Mouse (Mus musculus) lung, embryonic 16.5 days (tissue): ENCODE measurements around the gene Prps1l1. TPM values are rescaled to one million over a fixed set of nuclear protein-coding genes. Genes with fewer than 3 reads are reported as not detected.

ENCODE experiments used
- ATAC-seq: fragments of 200-750 bp; cut with Nextera tagmentation; 2 replicates; pipeline ENCODE4 v1.8.0; 2017; ENCODE audit warnings: low read depth, mild to moderate bottlenecking, moderate library complexity
- H3K27ac ChIP-seq: fragments of 300-500 bp; sonication (generic); 2 replicates; pipeline ENCODE4 v1.5.1; 2014; ENCODE audit warnings: mild to moderate bottlenecking, control low read depth, low read length
- H3K27me3 ChIP-seq: fragments of 300-500 bp; sonication (generic); 2 replicates; pipeline ENCODE4 v1.6.1; 2014; ENCODE audit warnings: low read depth, low read length, mixed read lengths; ENCODE audit not compliant: control insufficient read depth, insufficient read depth
- H3K36me3 ChIP-seq: fragments of 300-500 bp; sonication (generic); 2 replicates; pipeline ENCODE4 v1.6.1; 2014; ENCODE audit warnings: low read length; ENCODE audit not compliant: control insufficient read depth, insufficient read depth
- H3K4me1 ChIP-seq: fragments of 300-500 bp; sonication (generic); replicated peaks from 2 replicates; pipeline ENCODE4 v1.6.1; 2014; ENCODE audit warnings: low read length, mixed read lengths; ENCODE audit not compliant: control insufficient read depth, insufficient read depth
- H3K4me2 ChIP-seq: fragments of 300-500 bp; sonication (generic); 2 replicates; pipeline ENCODE4 v1.6.1; 2014; ENCODE audit warnings: low read depth, low read length, control low read depth
- H3K4me3 ChIP-seq: fragments of 300-500 bp; sonication (generic); 2 replicates; pipeline ENCODE4 v1.5.1; 2014; ENCODE audit warnings: mild to moderate bottlenecking, low read length, control low read depth
- H3K9ac ChIP-seq: fragments of 300-500 bp; sonication (generic); 2 replicates; pipeline ENCODE4 v1.6.1; 2014; ENCODE audit warnings: low read length, control low read depth
- H3K9me3 ChIP-seq: fragments of 300-500 bp; sonication (generic); 2 replicates; pipeline ENCODE4 v1.6.1; 2016; ENCODE audit warnings: low read length; ENCODE audit not compliant: control insufficient read depth
- WGBS: fragments of 180-500 bp; shearing (Covaris S2); extraction: QIAGEN DNeasy Blood & Tissue Kit; methylation state at CpG from one replicate; pipeline ENCODE4 v1.1.7; 2014; 5-methylcytosine and 5-hydroxymethylcytosine counted together
- polyA plus RNA-seq: library from polyadenylated mRNA; unstranded; fragments of >200 nt; fragmentation: Nextera tagmentation; extraction: Ambion mirVana; gene quantifications from 2 replicates; pipeline ENCODE4 v1.2.1, GENCODE M21; 2015

Prps1l1 gene
- not detected in 2 replicates for polyA plus RNA-seq

DNA sequence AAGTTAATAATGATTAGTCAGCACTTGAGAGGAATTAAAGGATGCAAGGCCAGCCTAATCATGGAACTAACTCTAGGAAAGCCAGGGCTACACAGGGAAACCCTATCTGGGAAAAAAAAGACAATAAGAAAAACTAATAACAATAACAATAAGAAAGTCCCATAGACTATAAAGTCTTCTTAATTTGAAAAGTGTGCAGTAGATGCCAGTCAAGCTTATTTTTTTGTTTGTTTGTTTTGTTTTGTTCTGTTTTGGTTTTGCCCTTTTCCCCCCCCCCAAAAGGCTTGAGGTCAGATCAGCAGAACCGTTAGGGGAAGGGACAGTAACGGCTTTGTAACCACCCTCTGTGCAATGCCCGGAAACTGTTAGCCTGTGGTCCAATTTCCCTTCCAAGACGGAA, at the start of gene Prps1l1:
Gene Prps1l1 (plus strand): TSS at position 301 of the 400 bp plus-strand sequence.
- no peaks in the 10 kb centered on the region for H3K27me3 ChIP-seq
- no peak for ATAC-seq
- H3K4me3 ChIP-seq: no peak within 1 kb of the TSS
- WGBS: 86% methylated on average over 4 of the region's 4 CpGs
- no peak within 1 kb of the TSS for H3K27ac ChIP-seq
- no peak within 1 kb of the TSS for H3K9ac ChIP-seq
- no peaks in the 10 kb centered on the region for H3K4me1 ChIP-seq
- H3K9me3 ChIP-seq: no peaks in the 10 kb centered on the region
- no peaks in the 10 kb centered on the region for H3K36me3 ChIP-seq
- no peak within 1 kb of the TSS for H3K4me2 ChIP-seq

DNA sequence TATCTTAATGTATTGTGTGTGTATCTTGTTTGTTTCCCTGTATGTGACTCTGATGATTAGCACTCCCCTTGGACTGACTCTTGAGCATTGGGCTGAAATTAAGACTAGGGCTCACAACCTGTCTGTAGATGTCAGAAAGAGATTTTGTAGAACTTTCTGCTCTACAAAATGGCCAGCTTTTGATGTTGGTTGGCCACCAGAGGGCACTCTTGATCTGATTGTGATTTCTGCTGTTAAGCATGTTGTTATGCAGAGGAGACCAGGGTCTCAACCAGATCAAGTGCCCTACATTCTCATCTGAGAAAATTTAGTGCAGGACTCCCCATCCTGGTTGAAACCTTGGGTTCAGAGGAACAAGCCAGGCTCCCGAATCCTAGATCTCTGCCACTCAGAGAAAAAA, 46.6 kb upstream of the Prps1l1 start:
- H3K36me3 ChIP-seq: no peaks in the 10 kb centered on the region
- H3K9ac ChIP-seq: no peak overlapping the region
- no peak for ATAC-seq
- no peak overlapping the region for H3K4me3 ChIP-seq
- peaks cover 7% of the 10 kb centered on the region; the same call in 1 of the 2 replicates for H3K9me3 ChIP-seq
- H3K4me1 ChIP-seq: no peaks in the 10 kb centered on the region
- no peaks in the 10 kb centered on the region for H3K27me3 ChIP-seq
- WGBS: 94% methylated on average over 1 of the region's 1 CpGs
- H3K27ac ChIP-seq: no peak overlapping the region
- no peak overlapping the region for H3K4me2 ChIP-seq

DNA sequence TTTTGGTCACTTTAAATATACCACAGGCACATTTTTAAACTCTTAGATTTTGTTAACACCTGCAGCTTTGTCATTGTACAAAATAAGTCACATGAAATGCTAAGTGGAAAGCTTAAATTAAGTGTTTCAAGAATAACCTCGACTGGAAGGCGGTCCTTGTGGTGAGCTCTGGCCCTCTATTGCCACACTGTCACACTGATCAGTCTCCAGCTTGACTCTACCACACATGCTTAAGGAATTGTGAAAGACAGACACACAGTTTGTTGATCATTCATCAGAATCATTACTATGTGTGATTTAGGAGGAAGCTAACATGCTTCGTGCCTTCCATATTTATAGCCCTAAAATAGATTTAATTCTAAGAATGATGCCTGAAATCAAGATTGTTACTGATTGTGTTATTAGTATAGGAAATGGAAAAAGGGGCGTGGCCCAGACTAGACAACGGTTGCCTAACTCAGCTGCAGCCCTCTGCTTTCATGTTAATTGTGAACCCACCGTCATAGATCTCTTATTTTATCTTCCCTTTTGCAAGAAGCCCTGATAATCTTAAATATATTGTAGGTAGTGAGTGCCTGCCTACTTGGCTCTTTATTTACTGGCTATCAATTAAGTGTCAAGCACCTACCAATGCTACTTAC, 35.4 kb upstream of the Prps1l1 start:
- Histone ChIP-seq H3K27ac (no peak overlapping the region), H3K4me2 (no peak overlapping the region), H3K4me3 (no peak overlapping the region), H3K4me1 (no peaks in the 10 kb centered on the region), H3K9ac (no peak overlapping the region), H3K27me3 (no peaks in the 10 kb centered on the region), H3K36me3 (no peaks in the 10 kb centered on the region), H3K9me3 (no peaks in the 10 kb centered on the region)
- no peak for ATAC-seq
- WGBS: 54% methylated on average over 6 of the region's 6 CpGs

DNA sequence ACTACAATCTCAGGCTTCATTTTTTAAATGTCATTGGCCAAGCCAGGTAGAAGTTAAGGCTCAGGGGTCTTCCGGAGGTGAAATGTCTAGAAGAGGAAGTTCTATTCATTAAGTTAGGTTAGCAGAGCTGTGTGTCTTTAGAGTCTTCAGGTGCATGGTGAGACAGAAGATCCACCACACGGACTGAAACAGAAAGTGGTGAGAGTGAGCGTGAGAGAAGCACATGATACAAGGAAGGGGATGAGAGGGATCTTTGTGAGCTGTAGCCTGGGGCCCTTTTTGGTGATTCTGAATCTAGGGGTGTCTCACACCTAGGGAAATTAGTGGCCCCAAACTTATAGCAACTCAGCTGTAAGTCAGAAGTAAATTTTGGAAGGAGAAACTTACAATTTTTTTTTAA, 8.6 kb upstream of the Prps1l1 start:
- Histone ChIP-seq H3K27ac (no peak overlapping the region), H3K36me3 (no peaks in the 10 kb centered on the region), H3K4me3 (no peak overlapping the region), H3K9ac (no peak overlapping the region), H3K9me3 (no peaks in the 10 kb centered on the region), H3K4me1 (no peaks in the 10 kb centered on the region), H3K27me3 (no peaks in the 10 kb centered on the region), H3K4me2 (no peak overlapping the region)
- ATAC-seq: no peak
- 85% methylated on average over 3 of the region's 3 CpGs for WGBS

DNA sequence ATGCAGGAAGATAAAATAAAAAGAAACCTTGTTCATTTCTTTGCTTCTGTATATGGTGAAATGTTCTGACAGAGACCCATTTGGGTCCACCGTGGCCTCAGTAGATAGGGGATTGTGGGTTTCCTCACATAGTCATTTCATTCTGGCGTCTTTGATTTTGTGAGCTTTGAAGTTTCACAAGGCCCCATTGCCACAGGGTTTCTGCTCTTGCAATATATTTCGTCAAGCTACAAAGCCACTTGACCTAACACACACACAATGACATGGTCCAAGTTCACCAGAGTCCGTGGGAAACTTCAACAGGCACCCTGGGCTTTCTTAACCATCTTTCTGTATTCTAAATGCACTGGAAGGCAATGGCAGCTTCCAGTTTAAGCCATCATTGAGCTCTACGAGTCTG, 1.3 kb downstream of the Prps1l1 start:
- Histone ChIP-seq H3K9me3 (no peaks in the 10 kb centered on the region), H3K36me3 (no peaks in the 10 kb centered on the region), H3K27me3 (no peaks in the 10 kb centered on the region), H3K4me3 (no peak overlapping the region), H3K9ac (no peak overlapping the region), H3K4me1 (no peaks in the 10 kb centered on the region), H3K4me2 (no peak overlapping the region), H3K27ac (no peak overlapping the region)
- WGBS: 80% methylated on average over 5 of the region's 5 CpGs
- ATAC-seq: no peak

DNA sequence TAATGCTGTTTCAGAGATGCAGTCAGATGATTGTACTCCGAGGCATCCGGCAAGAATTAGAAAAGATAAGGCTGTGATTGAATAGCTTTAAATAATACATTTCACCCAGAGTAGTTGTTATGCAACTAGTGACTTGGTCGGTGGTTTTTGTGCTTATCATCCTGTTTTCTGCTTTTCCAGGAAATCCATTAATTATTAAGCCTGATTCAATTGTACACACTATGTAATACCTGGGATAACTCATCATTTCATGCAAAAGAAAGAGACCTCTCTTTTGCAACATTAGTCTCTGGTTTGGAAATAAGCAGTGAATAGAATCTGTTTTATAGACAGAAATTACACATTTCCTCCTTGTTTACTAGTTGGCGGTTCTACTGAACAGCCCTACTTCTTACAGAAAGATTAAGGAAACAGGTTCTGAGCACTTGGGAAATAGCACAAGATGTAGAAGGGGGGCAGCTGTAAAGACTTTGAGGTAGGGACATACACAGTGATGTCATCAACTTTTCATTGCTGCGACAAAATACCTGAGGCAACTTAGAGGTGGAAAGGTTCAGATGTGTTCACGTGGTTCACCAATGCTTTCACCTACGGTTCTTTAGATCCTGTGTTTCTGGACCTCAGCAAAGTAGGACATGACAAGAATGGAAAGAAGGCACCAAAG, 5.1 kb downstream of the Prps1l1 start:
- no peak overlapping the region for H3K27ac ChIP-seq
- H3K27me3 ChIP-seq: no peaks in the 10 kb centered on the region
- WGBS: 71% methylated on average over 7 of the region's 7 CpGs
- no peak overlapping the region for H3K4me2 ChIP-seq
- ATAC-seq: no peak
- H3K9ac ChIP-seq: no peak overlapping the region
- no peak overlapping the region for H3K4me3 ChIP-seq
- H3K9me3 ChIP-seq: no peaks in the 10 kb centered on the region
- H3K36me3 ChIP-seq: no peaks in the 10 kb centered on the region
- no peaks in the 10 kb centered on the region for H3K4me1 ChIP-seq

DNA sequence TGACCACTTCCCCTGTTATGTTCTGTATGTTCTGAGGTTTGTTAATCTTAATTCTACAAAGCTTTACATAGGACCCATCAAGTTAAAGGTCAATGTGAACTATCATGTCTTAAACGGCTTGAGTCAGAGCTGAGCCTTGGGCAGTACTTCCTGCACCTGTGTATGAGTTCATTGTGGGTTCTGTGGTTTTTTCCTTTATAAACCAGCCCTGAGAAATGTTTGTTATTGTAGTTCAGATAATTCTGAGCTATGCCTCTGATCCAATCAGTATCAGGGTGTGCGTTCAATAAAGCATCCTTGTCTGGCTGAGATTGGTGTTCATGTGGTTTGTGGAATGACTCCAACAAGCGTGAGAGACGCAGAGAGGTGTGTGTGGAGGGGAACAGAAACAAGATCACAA, 5.8 kb downstream of the Prps1l1 start:
- no peak for ATAC-seq
- Histone ChIP-seq H3K27ac (no peak overlapping the region), H3K4me2 (no peak overlapping the region), H3K9ac (no peak overlapping the region), H3K36me3 (no peaks in the 10 kb centered on the region), H3K4me3 (no peak overlapping the region), H3K27me3 (no peaks in the 10 kb centered on the region), H3K4me1 (no peaks in the 10 kb centered on the region), H3K9me3 (no peaks in the 10 kb centered on the region)
- WGBS: 69% methylated on average over 4 of the region's 4 CpGs

DNA sequence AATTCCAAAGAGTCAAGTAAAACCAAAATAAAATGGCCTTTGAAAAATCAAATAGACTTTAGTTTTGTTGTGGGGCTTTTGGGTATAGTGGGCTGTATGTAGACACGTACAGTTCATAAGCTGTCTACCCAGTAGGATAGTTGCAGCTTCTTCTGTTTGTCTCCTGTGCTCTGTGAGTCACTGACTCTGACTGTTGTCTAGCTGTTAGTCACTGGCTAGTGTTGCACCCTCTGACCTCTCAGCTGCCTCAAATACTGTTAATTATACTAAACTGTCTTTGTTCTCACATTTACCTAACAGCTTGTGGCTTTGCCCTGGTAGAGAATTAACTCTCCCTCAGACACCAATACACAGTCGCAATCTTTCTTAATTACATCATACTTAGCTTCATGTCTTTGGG, 7.3 kb downstream of the Prps1l1 start:
- Histone ChIP-seq H3K9me3 (no peaks in the 10 kb centered on the region), H3K27ac (no peak overlapping the region), H3K27me3 (no peaks in the 10 kb centered on the region), H3K4me3 (no peak overlapping the region), H3K4me1 (no peaks in the 10 kb centered on the region), H3K4me2 (no peak overlapping the region), H3K36me3 (no peaks in the 10 kb centered on the region), H3K9ac (no peak overlapping the region)
- 76% methylated on average over 2 of the region's 2 CpGs for WGBS
- ATAC-seq: no peak

DNA sequence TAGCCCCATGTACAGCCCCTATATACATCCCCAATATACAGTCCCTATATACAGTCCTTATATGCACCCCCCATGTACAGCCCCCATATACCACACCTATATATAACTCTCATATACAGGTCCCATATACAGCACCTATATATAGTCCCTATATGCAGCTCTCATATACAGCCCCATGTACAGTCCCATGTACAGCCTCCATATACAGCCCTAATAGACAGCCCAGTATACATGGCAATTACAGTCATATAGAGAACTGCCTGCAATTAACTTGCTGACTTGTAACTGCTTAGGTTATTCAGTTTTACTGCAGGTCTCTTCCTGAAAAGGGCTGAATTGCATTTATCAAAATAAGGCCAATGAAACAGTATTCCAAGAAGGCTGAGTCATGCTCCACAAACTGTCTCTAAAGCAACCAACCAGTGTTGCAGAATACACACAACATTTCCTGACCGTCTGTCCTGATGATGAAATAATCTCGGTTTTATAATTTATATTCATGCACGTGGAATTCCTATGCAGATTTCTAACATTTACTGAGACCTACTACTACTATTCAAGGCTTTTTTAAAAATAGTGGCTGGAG, 13.1 kb downstream of the Prps1l1 start:
- no peaks in the 10 kb centered on the region for H3K9me3 ChIP-seq
- H3K27me3 ChIP-seq: no peaks in the 10 kb centered on the region
- H3K27ac ChIP-seq: no peak overlapping the region
- no peak for ATAC-seq
- 83% methylated on average over 3 of the region's 3 CpGs for WGBS
- H3K4me1 ChIP-seq: no peaks in the 10 kb centered on the region
- no peak overlapping the region for H3K4me3 ChIP-seq
- H3K36me3 ChIP-seq: no peaks in the 10 kb centered on the region
- no peak overlapping the region for H3K9ac ChIP-seq
- no peak overlapping the region for H3K4me2 ChIP-seq
